Mouse (Mus musculus): ENCODE results near the gene Gnaq.

GRCm38 (mm10) chr19:16238072-16238471 lies 105.4 kb downstream of the Gnaq start:
- TF ChIP-seq CTCF (IDR thresholded peaks at IDR 0.05; ENCODE audit: borderline replicate concordance, control insufficient read depth, extremely low read depth, insufficient read depth, low read length, poor library complexity) (no peak), POLR2A (IDR thresholded peaks at IDR 0.05; ENCODE audit: control insufficient read depth, extremely low read depth, insufficient read depth, low read length, poor library complexity) (no peak)

All from thymus, adult 2 months (tissue).